In genomic region chr8:70416941-70417340, GRCm38 (mm10) we compare ENCODE assay signal across 12 mouse cellular contexts. TPM values are rescaled to one million over a fixed set of nuclear protein-coding genes. Genes with fewer than 3 reads are reported as not detected.
DNase-seq lines count a peak whose midpoint lies in the region; ATAC-seq lines count a peak whose summit lies in the region.
"Had no signal": no experiment of that assay in that cellular context is flagged by ENCODE, and none has a peak within 500 bp of the region (broad histone marks: within the 10 kb centered on the region; RNA-seq: fewer than 3 reads in every experiment).

No protein-coding gene starts in this region.

- H3K4me2 ChIP-seq in heart, embryonic 12.5 days = no peak overlapping the region
- H3K4me2 ChIP-seq in neural tube, embryonic 12.5 days (replicated peaks) = no peak overlapping the region
- H3K4me2 ChIP-seq in forebrain, embryonic 15.5 days (replicated peaks) = no peak overlapping the region

- no peak overlapping the region for H3K27ac ChIP-seq in heart, embryonic 12.5 days (ENCODE audit: poor library complexity, severe bottlenecking)
- no peak overlapping the region for H3K27ac ChIP-seq in neural tube, embryonic 12.5 days
- H3K27ac ChIP-seq in forebrain, embryonic 15.5 days (replicated peaks) = no peak overlapping the region

- 45% methylated on average over 6 of the region's 6 CpGs for WGBS in heart, embryonic 12.5 days
- WGBS in neural tube, embryonic 12.5 days = 54% methylated on average over 6 of the region's 6 CpGs
- WGBS in forebrain, embryonic 15.5 days = 32% methylated on average over 6 of the region's 6 CpGs

- intact Hi-C loops in left cerebral cortex, postnatal 36 days (cut with DNase I) = loop anchor here (5.0 kb wide), 2 partner anchors 35 to 70 kb away; partner anchors contain the start of gene Tmem59l

- peaks cover 59% of the 10 kb centered on the region for H3K4me1 ChIP-seq in heart, embryonic 12.5 days (replicated peaks)
- H3K4me1 ChIP-seq in neural tube, embryonic 12.5 days = peaks cover 25% of the 10 kb centered on the region
- H3K4me1 ChIP-seq in forebrain, embryonic 15.5 days = peaks cover 26% of the 10 kb centered on the region

- ATAC-seq in heart, embryonic 12.5 days (ENCODE audit: insufficient number of reproducible peaks, low FRiP score) = peak; percentile 18; the same call in 1 of the 2 replicates
- no peak for ATAC-seq in neural tube, embryonic 12.5 days (ENCODE audit: low FRiP score, low read depth)
- ATAC-seq in forebrain, embryonic 15.5 days (replicated peaks) = no peak
- ATAC-seq: inflammation-experienced regulatory T-cells, adult 6 months; Patski had no signal

- H3K9me3 ChIP-seq in heart, embryonic 12.5 days (replicated peaks) = no peaks in the 10 kb centered on the region
- H3K9me3 ChIP-seq in neural tube, embryonic 12.5 days = no peaks in the 10 kb centered on the region
- H3K9me3 ChIP-seq in forebrain, embryonic 15.5 days = no peaks in the 10 kb centered on the region

- no peak overlapping the region for H3K4me3 ChIP-seq in heart, embryonic 12.5 days
- no peak overlapping the region for H3K4me3 ChIP-seq in neural tube, embryonic 12.5 days
- no peak overlapping the region for H3K4me3 ChIP-seq in forebrain, embryonic 15.5 days
- H3K4me3 ChIP-seq: myocyte had no signal

- no peak for DNase-seq in heart, adult 18-20 months
- DNase-seq in neural tube, embryonic 10.5 days (ENCODE audit: extremely low spot score, low spot score) = no peak
- peak; percentile 59 to 71 for DNase-seq in left cerebral cortex, postnatal 36 days (ENCODE audit: low spot score in 2 of 2)
- peak; percentile 76 for DNase-seq in telencephalon, adult 2 months (ENCODE audit: low read depth, low spot score)
- no peak for DNase-seq in thymus, postnatal 10 days (ENCODE audit: low spot score in 2 of 2)
- DNase-seq: gastrocnemius, postnatal 36 days had no signal

- no peaks in the 10 kb centered on the region for H3K27me3 ChIP-seq in heart, embryonic 12.5 days (replicated peaks)
- H3K27me3 ChIP-seq in neural tube, embryonic 12.5 days (replicated peaks) = no peaks in the 10 kb centered on the region
- H3K27me3 ChIP-seq in forebrain, embryonic 15.5 days = no peaks in the 10 kb centered on the region
- H3K27me3 ChIP-seq: Patski had no signal

- H3K36me3 ChIP-seq in heart, embryonic 12.5 days = 0 out of 2 replicates have a peak, but pooled peaks cover 7% of the 10 kb centered on the region
- H3K36me3 ChIP-seq in neural tube, embryonic 12.5 days = 0 out of 2 replicates have a peak, but pooled peaks cover 8% of the 10 kb centered on the region
- no peaks in the 10 kb centered on the region; the same call in 1 of the 2 replicates for H3K36me3 ChIP-seq in forebrain, embryonic 15.5 days

- H3K9ac ChIP-seq in heart, embryonic 12.5 days = no peak overlapping the region; the same call in 1 of the 2 replicates
- 0 out of 2 replicates have a peak overlapping the region, but pooled peaks have one; percentile 22 for H3K9ac ChIP-seq in neural tube, embryonic 12.5 days
- H3K9ac ChIP-seq in forebrain, embryonic 15.5 days (replicated peaks) = no peak overlapping the region

RNA-seq across cellular contexts. Expression of gene Crtc1, which starts 22.4 kb away (rescaled TPM):
- polyA plus RNA-seq in heart, embryonic 12.5 days (2016; fragmentation: Nextera tagmentation; extraction: Ambion mirVana) = 14.9 and 15.0 TPM in 2 replicates
- total RNA-seq in heart, adult 18-20 months (2021) = 1 to 10 TPM; 7.8 to 9.0 TPM
- polyA plus RNA-seq in neural tube, embryonic 12.5 days (2016; fragmentation: Nextera tagmentation; extraction: Ambion mirVana) = 22.3 and 24.6 TPM in 2 replicates
- total RNA-seq in left cerebral cortex, postnatal 36 days (2021) = 100 to 1,000 TPM; 116 to 140 TPM
- polyA plus RNA-seq in forebrain, embryonic 15.5 days (2015; fragmentation: Nextera tagmentation; extraction: Ambion mirVana) = 41.0 and 42.2 TPM in 2 replicates

RNA-seq across cellular contexts. Expression of gene Comp, which starts 43.6 kb away (rescaled TPM):
- 2.7 and 3.6 TPM in 2 replicates for polyA plus RNA-seq in heart, embryonic 12.5 days (2016; fragmentation: Nextera tagmentation; extraction: Ambion mirVana)
- 1 to 10 TPM; 5.1 to 6.6 TPM for total RNA-seq in heart, adult 18-20 months (2021)
- polyA plus RNA-seq in neural tube, embryonic 12.5 days (2016; fragmentation: Nextera tagmentation; extraction: Ambion mirVana) = 0.42 and 0.68 TPM in 2 replicates
- total RNA-seq in left cerebral cortex, postnatal 36 days (2021) = under 1 TPM; 0.25 to 0.88 TPM
- 0.14 TPM in 1 of 2 replicates, not detected in the other for polyA plus RNA-seq in forebrain, embryonic 15.5 days (2015; fragmentation: Nextera tagmentation; extraction: Ambion mirVana)

RNA-seq across cellular contexts. Expression of gene Klhl26, which starts 59.8 kb away (rescaled TPM):
- polyA plus RNA-seq in heart, embryonic 12.5 days (2016; fragmentation: Nextera tagmentation; extraction: Ambion mirVana) = 12.6 and 14.0 TPM in 2 replicates
- 1 to 10 TPM; 8.4 to 9.7 TPM for total RNA-seq in heart, adult 18-20 months (2021)
- polyA plus RNA-seq in neural tube, embryonic 12.5 days (2016; fragmentation: Nextera tagmentation; extraction: Ambion mirVana) = 20.4 and 22.5 TPM in 2 replicates
- total RNA-seq in left cerebral cortex, postnatal 36 days (2021) = 10 to 100 TPM; 43.6 to 44.6 TPM
- polyA plus RNA-seq in forebrain, embryonic 15.5 days (2015; fragmentation: Nextera tagmentation; extraction: Ambion mirVana) = 19.3 and 21.4 TPM in 2 replicates

Comparison
In these comparisons a context has a peak if more than half of its experiments do, and no peak if none do; other contexts are left out.
1. DNase-seq: peak in left cerebral cortex, postnatal 36 days (2 of 2) and telencephalon, adult 2 months (single experiment); none in heart, adult 18-20 months (0 of 2), neural tube, embryonic 10.5 days (single experiment) and thymus, postnatal 10 days (0 of 2).